Comparison of ENCODE assay signal across 16 mouse cellular contexts in the genomic region with DNA sequence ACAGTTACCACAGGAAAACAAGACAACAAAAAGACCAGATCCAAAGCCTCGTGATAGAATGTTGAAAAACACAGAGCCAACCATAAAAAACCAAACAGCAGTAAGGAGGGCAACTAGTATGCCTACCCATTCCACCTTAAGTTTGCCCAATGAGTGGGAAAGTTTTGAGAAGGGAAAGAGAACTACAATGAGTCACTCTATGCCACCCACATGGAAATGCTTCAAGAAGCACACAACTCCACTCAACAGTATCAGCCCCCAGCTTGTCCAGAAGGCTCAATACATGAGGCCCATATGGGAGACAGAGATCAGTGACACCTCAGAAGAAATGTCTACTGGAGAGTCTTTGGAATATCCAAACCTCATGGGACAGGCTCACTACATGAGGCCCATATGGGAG.
"Had no signal": no experiment of that assay in that cellular context is flagged by ENCODE, and none has a peak within 500 bp of the region (broad histone marks: within the 10 kb centered on the region; RNA-seq: fewer than 3 reads in every experiment).

No protein-coding gene starts in this region.

- H3K4me1 ChIP-seq: neural tube, embryonic 12.5 days; neural tube, embryonic 13.5 days; neural tube, embryonic 15.5 days; stomach, embryonic 15.5 days had no signal

- DNase-seq: retina, postnatal 1 day; right cerebral cortex, adult 18-20 months; right cerebral cortex, postnatal 14 days; right cerebral cortex, postnatal 25 days; right cerebral cortex, postnatal 4 days; spleen, adult 18-20 months; thymus, adult 18-20 months; thymus, postnatal 14 days; thymus, postnatal 25 days; thymus, postnatal 36 days; thymus, postnatal 4 days had no signal

- H3K27ac ChIP-seq: neural tube, embryonic 12.5 days; neural tube, embryonic 13.5 days; neural tube, embryonic 15.5 days; stomach, embryonic 15.5 days; stomach, postnatal 0 days had no signal

- H3K27me3 ChIP-seq: neural tube, embryonic 12.5 days; neural tube, embryonic 13.5 days; neural tube, embryonic 15.5 days; stomach, embryonic 15.5 days had no signal

- H3K36me3 ChIP-seq: neural tube, embryonic 12.5 days; neural tube, embryonic 13.5 days; neural tube, embryonic 15.5 days; stomach, embryonic 15.5 days had no signal

- H3K4me3 ChIP-seq: neural tube, embryonic 12.5 days; neural tube, embryonic 13.5 days; neural tube, embryonic 15.5 days; stomach, embryonic 15.5 days had no signal
